Mouse (Mus musculus): ENCODE measurements around the gene Atg16l1. TPM values are rescaled to one million over a fixed set of nuclear protein-coding genes. Genes with fewer than 3 reads are reported as not detected.

Gene Atg16l1
- polyA plus RNA-seq, 1 experiment from 2014 or later: 31.0 TPM

DNA sequence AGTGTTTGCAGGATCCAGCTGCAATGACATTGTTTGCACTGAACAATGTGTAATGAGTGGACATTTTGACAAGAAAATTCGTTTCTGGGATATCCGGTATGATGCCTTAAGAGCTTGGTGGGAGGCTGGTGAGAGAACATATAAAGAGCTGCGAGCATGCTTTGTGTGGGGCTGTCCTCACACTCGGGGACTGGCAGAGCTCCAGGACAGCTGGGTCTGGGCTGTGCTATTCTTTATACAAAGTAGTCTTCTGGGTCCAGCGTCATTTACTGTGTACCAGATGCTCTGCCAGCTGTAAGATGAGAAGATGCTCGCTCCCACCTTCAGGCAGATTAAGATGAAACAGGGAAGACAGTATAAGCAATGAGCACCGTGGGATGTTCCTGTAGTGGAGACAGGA is 30.6 kb downstream of the Atg16l1 start:
- Histone ChIP-seq H3K9me3 (ENCODE audit: control insufficient read depth, low read length) (no peaks in the 10 kb centered on the region), H3K4me2 (ENCODE audit: low read depth, severe bottlenecking) (no peak overlapping the region), H3K4me3 (ENCODE audit: low read depth, low read length) (no peak overlapping the region), H3K4me1 (ENCODE audit: control insufficient read depth, insufficient read depth, low read length) (no peaks in the 10 kb centered on the region), H3K9ac (ENCODE audit: low read length) (no peak overlapping the region), H3K36me3 (ENCODE audit: control insufficient read depth, insufficient read depth, low read length) (peaks cover 19% of the 10 kb centered on the region), H3K27me3 (ENCODE audit: control insufficient read depth, insufficient read depth, low read length) (no peaks in the 10 kb centered on the region), H3K27ac (replicated peaks; ENCODE audit: low read depth, low read length) (no peak overlapping the region)
- WGBS: 92% methylated on average over 7 of the region's 7 CpGs
- ATAC-seq (ENCODE audit: insufficient number of reproducible peaks, low FRiP score, low TSS enrichment, low read depth) (no peak), DNase-seq (ENCODE audit: low spot score) (no peak)

DNA sequence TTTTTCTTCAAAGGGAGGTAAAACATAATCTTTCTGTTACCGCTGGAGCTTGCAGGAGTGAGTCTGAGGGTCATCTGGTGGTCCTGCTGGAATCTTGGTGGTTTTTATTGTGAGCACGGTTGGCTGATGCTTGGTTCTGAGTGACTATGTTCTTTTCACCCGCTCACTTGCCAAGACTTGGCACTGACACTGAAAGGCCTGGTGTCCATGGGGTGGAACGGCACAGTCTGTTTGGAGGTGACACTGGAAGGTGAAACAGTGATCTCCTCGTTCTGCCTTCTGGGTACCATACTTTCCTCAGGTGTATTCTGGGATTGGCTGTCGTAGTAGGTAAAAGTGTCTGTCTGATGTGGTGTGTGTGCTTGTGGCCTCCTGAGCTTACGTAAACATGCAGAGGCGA is 34.0 kb downstream of the Atg16l1 start:
- Histone ChIP-seq H3K9ac (ENCODE audit: low read length) (no peak overlapping the region), H3K4me2 (ENCODE audit: low read depth, severe bottlenecking) (no peak overlapping the region), H3K9me3 (ENCODE audit: control insufficient read depth, low read length) (no peaks in the 10 kb centered on the region), H3K36me3 (ENCODE audit: control insufficient read depth, insufficient read depth, low read length) (peaks cover 19% of the 10 kb centered on the region), H3K4me3 (ENCODE audit: low read depth, low read length) (no peak overlapping the region), H3K4me1 (ENCODE audit: control insufficient read depth, insufficient read depth, low read length) (no peaks in the 10 kb centered on the region), H3K27ac (replicated peaks; ENCODE audit: low read depth, low read length) (no peak overlapping the region), H3K27me3 (ENCODE audit: control insufficient read depth, insufficient read depth, low read length) (no peaks in the 10 kb centered on the region)
- ATAC-seq (ENCODE audit: insufficient number of reproducible peaks, low FRiP score, low TSS enrichment, low read depth) (no peak), DNase-seq (ENCODE audit: low spot score) (no peak)
- WGBS: 87% methylated on average over 8 of the region's 8 CpGs

DNA sequence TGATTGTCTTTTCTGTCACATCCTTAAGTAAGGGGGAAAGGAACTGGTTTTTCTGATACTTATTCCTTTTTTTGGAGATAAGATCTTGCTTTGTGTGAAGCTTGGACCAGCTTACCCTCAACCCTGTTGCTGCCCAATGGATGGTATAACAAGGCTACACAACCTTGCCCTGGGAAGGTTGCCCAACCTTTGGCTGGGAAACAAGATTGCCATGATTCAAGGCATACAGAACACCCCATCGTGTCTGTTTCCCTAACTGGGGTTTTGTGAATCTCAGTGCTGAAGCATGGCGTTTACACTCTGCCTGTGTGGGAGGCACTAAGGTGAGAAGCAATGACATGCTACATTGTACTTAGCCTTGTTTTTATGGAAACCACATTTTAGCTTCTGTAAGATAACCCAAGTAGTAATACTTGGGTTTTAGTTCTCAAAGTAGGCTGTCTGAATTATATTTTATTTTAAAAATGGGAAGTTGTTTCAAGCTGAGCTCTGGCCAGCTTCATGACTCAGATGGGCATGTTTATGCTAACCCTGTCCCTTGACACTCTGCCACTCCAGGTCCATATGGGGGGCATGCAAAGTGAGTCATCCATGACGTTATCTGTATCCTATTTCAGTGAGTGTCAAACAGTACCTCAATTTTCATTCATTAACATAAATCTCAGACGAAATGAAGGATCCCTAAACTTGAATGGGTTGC is 36.9 kb downstream of the Atg16l1 start:
- Histone ChIP-seq H3K27me3 (ENCODE audit: control insufficient read depth, insufficient read depth, low read length) (no peaks in the 10 kb centered on the region), H3K4me2 (ENCODE audit: low read depth, severe bottlenecking) (no peak overlapping the region), H3K9me3 (ENCODE audit: control insufficient read depth, low read length) (no peaks in the 10 kb centered on the region), H3K9ac (ENCODE audit: low read length) (no peak overlapping the region), H3K4me1 (ENCODE audit: control insufficient read depth, insufficient read depth, low read length) (no peaks in the 10 kb centered on the region), H3K4me3 (ENCODE audit: low read depth, low read length) (no peak overlapping the region), H3K36me3 (ENCODE audit: control insufficient read depth, insufficient read depth, low read length) (peaks cover 18% of the 10 kb centered on the region), H3K27ac (replicated peaks; ENCODE audit: low read depth, low read length) (no peak overlapping the region)
- ATAC-seq (ENCODE audit: insufficient number of reproducible peaks, low FRiP score, low TSS enrichment, low read depth) (no peak), DNase-seq (ENCODE audit: low spot score) (no peak)
- WGBS: 88% methylated on average over 4 of the region's 4 CpGs

DNA sequence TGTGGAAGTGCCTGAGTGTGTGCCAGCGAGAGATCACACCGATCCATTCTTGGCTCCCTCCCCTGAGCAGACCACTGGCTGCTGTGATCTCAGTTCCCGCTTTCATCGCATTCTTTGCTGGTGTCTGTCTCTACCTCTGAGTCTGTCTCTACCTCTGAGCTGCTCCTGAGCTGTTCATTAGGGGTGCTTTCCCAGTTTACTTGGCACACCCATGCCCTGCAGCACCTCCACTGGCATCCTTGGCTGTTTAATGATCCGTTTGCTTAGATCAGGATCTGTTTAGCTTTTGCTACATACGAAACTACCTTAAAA is 37.4 kb downstream of the Atg16l1 start:
- peaks cover 18% of the 10 kb centered on the region for H3K36me3 ChIP-seq (ENCODE audit: control insufficient read depth, insufficient read depth, low read length)
- H3K27me3 ChIP-seq (ENCODE audit: control insufficient read depth, insufficient read depth, low read length): no peaks in the 10 kb centered on the region
- WGBS: 96% methylated on average over 6 of the region's 6 CpGs
- H3K4me1 ChIP-seq (ENCODE audit: control insufficient read depth, insufficient read depth, low read length): no peaks in the 10 kb centered on the region
- no peak overlapping the region for H3K27ac ChIP-seq (replicated peaks; ENCODE audit: low read depth, low read length)
- DNase-seq (ENCODE audit: low spot score): no peak
- ATAC-seq (ENCODE audit: insufficient number of reproducible peaks, low FRiP score, low TSS enrichment, low read depth): no peak
- H3K4me2 ChIP-seq (ENCODE audit: low read depth, severe bottlenecking): no peak overlapping the region
- H3K4me3 ChIP-seq (ENCODE audit: low read depth, low read length): no peak overlapping the region
- H3K9me3 ChIP-seq (ENCODE audit: control insufficient read depth, low read length): no peaks in the 10 kb centered on the region
- H3K9ac ChIP-seq (ENCODE audit: low read length): no peak overlapping the region

DNA sequence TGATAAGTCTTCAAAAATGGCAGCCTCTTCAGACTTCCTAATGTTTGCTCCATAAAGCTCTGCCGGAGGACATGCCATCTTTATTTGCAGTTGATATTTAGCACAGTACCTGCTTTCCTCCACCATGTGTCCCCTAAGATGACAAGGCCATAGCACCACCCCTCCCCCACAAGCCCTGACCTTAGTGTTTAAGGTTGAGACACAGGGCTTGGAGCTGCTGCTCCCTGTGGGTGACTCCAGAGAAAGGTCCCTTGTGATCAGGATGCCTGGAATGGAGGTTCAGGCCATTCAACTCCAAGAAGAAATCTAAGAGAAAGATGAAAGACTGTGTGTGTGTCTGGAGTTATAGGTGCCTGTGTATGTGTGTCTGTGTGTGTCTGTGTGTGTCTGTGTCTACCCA is 42.0 kb downstream of the Atg16l1 start:
- DNase-seq (ENCODE audit: low spot score): no peak

DNA sequence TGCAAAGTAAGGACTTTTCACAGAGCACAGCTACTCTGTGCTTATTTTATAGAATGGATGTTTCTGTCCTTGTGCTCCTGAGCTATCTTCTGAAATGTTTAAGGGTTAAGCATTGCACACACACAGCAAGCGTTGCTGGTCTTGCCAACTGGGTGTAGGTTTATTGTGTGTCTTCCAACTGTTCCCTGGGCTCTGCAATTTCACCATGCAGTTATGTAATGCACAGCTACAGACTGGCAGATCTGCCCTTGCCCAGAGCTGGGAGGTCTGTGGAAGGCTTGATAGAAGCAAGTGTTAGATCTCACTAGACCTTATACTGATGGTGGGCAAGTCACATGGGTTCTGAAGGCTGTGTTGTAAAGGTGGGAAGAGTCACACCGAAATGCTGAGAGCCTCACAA is 42.6 kb downstream of the Atg16l1 start:
- Histone ChIP-seq H3K9me3 (ENCODE audit: control insufficient read depth, low read length) (no peaks in the 10 kb centered on the region), H3K27ac (replicated peaks; ENCODE audit: low read depth, low read length) (no peak overlapping the region), H3K4me1 (ENCODE audit: control insufficient read depth, insufficient read depth, low read length) (no peaks in the 10 kb centered on the region), H3K4me2 (ENCODE audit: low read depth, severe bottlenecking) (no peak overlapping the region), H3K27me3 (ENCODE audit: control insufficient read depth, insufficient read depth, low read length) (no peaks in the 10 kb centered on the region), H3K4me3 (ENCODE audit: low read depth, low read length) (no peak overlapping the region), H3K9ac (ENCODE audit: low read length) (no peak overlapping the region), H3K36me3 (ENCODE audit: control insufficient read depth, insufficient read depth, low read length) (peaks cover 3% of the 10 kb centered on the region; the same call in 1 of the 2 replicates)
- ATAC-seq (ENCODE audit: insufficient number of reproducible peaks, low FRiP score, low TSS enrichment, low read depth): no peak
- WGBS: 80% methylated on average over 2 of the region's 2 CpGs
- DNase-seq (ENCODE audit: low spot score): no peak

More for the DNA sequence above, 42.0 kb downstream of the Atg16l1 start:
- Histone ChIP-seq H3K27ac (replicated peaks; ENCODE audit: low read depth, low read length) (no peak overlapping the region), H3K9ac (ENCODE audit: low read length) (no peak overlapping the region), H3K4me2 (ENCODE audit: low read depth, severe bottlenecking) (no peak overlapping the region), H3K4me3 (ENCODE audit: low read depth, low read length) (no peak overlapping the region), H3K36me3 (ENCODE audit: control insufficient read depth, insufficient read depth, low read length) (peaks cover 3% of the 10 kb centered on the region; the same call in 1 of the 2 replicates), H3K4me1 (ENCODE audit: control insufficient read depth, insufficient read depth, low read length) (no peaks in the 10 kb centered on the region), H3K27me3 (ENCODE audit: control insufficient read depth, insufficient read depth, low read length) (no peaks in the 10 kb centered on the region), H3K9me3 (ENCODE audit: control insufficient read depth, low read length) (no peaks in the 10 kb centered on the region)
- WGBS: 88% methylated on average over 1 of the region's 1 CpGs
- no peak for ATAC-seq (ENCODE audit: insufficient number of reproducible peaks, low FRiP score, low TSS enrichment, low read depth)

DNA sequence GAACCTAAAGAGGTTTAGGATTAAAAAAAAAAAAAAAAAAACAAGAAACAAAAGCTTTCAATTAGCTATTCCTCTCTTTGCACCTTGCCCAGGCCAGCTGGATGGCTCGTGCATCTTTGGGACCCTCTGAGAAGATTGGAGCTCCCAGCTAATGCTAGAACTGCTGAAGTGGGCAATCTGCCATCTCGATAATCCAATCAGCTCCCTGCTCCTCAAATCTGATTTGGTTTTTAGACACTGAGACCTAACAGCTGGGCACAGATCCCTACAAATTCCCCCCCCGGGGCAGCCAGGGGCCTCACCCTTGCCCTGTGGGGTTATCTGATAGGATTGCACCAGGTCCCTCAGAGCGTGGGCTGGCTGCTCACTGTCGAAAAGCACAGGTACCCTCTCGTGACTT is 47.9 kb downstream of the Atg16l1 start, which contains the start of gene Sag:
Sag (plus strand) TSS at position 105 of the 400 bp plus-strand sequence.
- WGBS: 83% methylated on average over 6 of the region's 6 CpGs
- H3K36me3 ChIP-seq (ENCODE audit: control insufficient read depth, insufficient read depth, low read length): no peaks in the 10 kb centered on the region
- H3K4me1 ChIP-seq (ENCODE audit: control insufficient read depth, insufficient read depth, low read length): no peaks in the 10 kb centered on the region
- no peaks in the 10 kb centered on the region for H3K9me3 ChIP-seq (ENCODE audit: control insufficient read depth, low read length)
- ATAC-seq (ENCODE audit: insufficient number of reproducible peaks, low FRiP score, low TSS enrichment, low read depth): no peak
- no peaks in the 10 kb centered on the region for H3K27me3 ChIP-seq (ENCODE audit: control insufficient read depth, insufficient read depth, low read length)
- H3K9ac ChIP-seq (ENCODE audit: low read length): no peak within 1 kb of the TSS
- no peak within 1 kb of the TSS for H3K4me3 ChIP-seq (ENCODE audit: low read depth, low read length)
- H3K27ac ChIP-seq (replicated peaks; ENCODE audit: low read depth, low read length): no peak within 1 kb of the TSS
- no peak within 1 kb of the TSS for H3K4me2 ChIP-seq (ENCODE audit: low read depth, severe bottlenecking)
- DNase-seq (ENCODE audit: low spot score): no peak

DNA sequence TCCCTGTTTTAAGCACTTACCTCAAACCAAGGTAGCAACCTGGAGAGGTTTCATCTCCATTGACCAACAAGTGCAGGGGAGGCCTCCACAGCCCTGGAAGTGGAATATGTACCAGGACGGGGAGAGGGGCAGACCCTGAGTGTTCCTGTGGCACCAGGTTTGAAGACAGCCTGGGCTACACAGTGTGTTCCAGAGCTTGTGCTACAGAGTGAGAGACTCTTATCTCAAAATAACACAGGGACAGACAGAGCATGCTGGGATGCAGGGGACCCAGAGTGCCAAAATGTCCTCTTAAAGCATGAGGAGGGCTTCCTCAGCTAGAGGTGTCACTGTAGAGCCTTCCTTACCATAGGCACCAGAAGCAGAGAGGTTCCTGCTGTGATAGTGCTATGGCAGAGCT is 52.1 kb downstream of the Atg16l1 start:
- H3K27ac ChIP-seq (replicated peaks; ENCODE audit: low read depth, low read length): no peak overlapping the region
- no peaks in the 10 kb centered on the region for H3K9me3 ChIP-seq (ENCODE audit: control insufficient read depth, low read length)
- no peak overlapping the region for H3K9ac ChIP-seq (ENCODE audit: low read length)
- H3K4me1 ChIP-seq (ENCODE audit: control insufficient read depth, insufficient read depth, low read length): no peaks in the 10 kb centered on the region
- no peaks in the 10 kb centered on the region for H3K36me3 ChIP-seq (ENCODE audit: control insufficient read depth, insufficient read depth, low read length)
- DNase-seq (ENCODE audit: low spot score) (no peak), ATAC-seq (ENCODE audit: insufficient number of reproducible peaks, low FRiP score, low TSS enrichment, low read depth) (no peak)
- H3K4me2 ChIP-seq (ENCODE audit: low read depth, severe bottlenecking): no peak overlapping the region
- 71% methylated on average over 1 of the region's 1 CpGs for WGBS
- H3K4me3 ChIP-seq (ENCODE audit: low read depth, low read length): no peak overlapping the region
- H3K27me3 ChIP-seq (ENCODE audit: control insufficient read depth, insufficient read depth, low read length): no peaks in the 10 kb centered on the region

DNA sequence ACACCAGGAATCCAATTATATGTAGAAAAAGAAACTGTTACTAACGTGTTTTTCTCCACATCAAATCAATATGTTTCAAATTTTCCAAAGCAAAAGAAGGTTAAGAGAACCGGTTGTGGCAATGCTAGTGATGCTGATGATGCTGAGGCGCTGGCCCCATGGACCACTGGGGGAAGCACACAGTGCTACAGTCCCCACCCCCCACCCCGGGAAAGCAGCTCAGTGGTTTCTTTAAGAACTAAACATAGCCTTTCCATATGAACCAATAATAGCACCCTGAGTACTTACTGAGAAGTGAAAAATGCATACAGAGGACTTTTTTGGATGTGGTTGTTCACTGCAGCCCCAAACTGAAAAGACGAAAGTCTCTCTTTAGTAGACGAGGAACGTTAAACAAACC is 55.7 kb downstream of the Atg16l1 start:
- 88% methylated on average over 7 of the region's 7 CpGs for WGBS
- H3K4me1 ChIP-seq (ENCODE audit: control insufficient read depth, insufficient read depth, low read length): no peaks in the 10 kb centered on the region
- no peak overlapping the region for H3K4me2 ChIP-seq (ENCODE audit: low read depth, severe bottlenecking)
- no peaks in the 10 kb centered on the region for H3K27me3 ChIP-seq (ENCODE audit: control insufficient read depth, insufficient read depth, low read length)
- DNase-seq (ENCODE audit: low spot score) (no peak), ATAC-seq (ENCODE audit: insufficient number of reproducible peaks, low FRiP score, low TSS enrichment, low read depth) (no peak)
- no peaks in the 10 kb centered on the region for H3K36me3 ChIP-seq (ENCODE audit: control insufficient read depth, insufficient read depth, low read length)
- H3K9ac ChIP-seq (ENCODE audit: low read length): no peak overlapping the region
- no peaks in the 10 kb centered on the region for H3K9me3 ChIP-seq (ENCODE audit: control insufficient read depth, low read length)
- no peak overlapping the region for H3K4me3 ChIP-seq (ENCODE audit: low read depth, low read length)
- H3K27ac ChIP-seq (replicated peaks; ENCODE audit: low read depth, low read length): no peak overlapping the region

Measured in limb, embryonic 11.5 days (tissue).